Mouse (Mus musculus): Measurements from ENCODE around the gene Tpte.
"Not testable (repeated sequence)": the region's sequence is repeated elsewhere in the genome, so short reads cannot be mapped to it uniquely, and the experiment has no call there.

The Tpte gene

GRCm38 (mm10) chr8:22282999-22283491, at the start of gene Tpte:
Gene Tpte (plus strand): TSS chr8:22283441.
- DNase-seq (ENCODE audit: low spot score) = no peak

GRCm38 (mm10) chr8:22242986-22243385, 40.3 kb upstream of the Tpte start:
- no peak for DNase-seq (ENCODE audit: low spot score)

- DNase-seq (ENCODE audit: low spot score) = no peak
Measured at GRCm38 (mm10) chr8:22245663-22246062, 37.6 kb upstream of the Tpte start.

- peak; percentile 15 for DNase-seq (ENCODE audit: low spot score)
Measured at GRCm38 (mm10) chr8:22247956-22248355, 35.3 kb upstream of the Tpte start.

GRCm38 (mm10) chr8:22249080-22249479, 34.2 kb upstream of the Tpte start:
- DNase-seq (ENCODE audit: low spot score) = no peak

- DNase-seq (ENCODE audit: low spot score) = no peak
Measured at GRCm38 (mm10) chr8:22258946-22259450, 24.2 kb upstream of the Tpte start.

- no peak for DNase-seq (ENCODE audit: low spot score)
Measured at GRCm38 (mm10) chr8:22259531-22259930, 23.7 kb upstream of the Tpte start.

- DNase-seq (ENCODE audit: low spot score) = no peak
Measured at GRCm38 (mm10) chr8:22260091-22260722, 23.0 kb upstream of the Tpte start.

GRCm38 (mm10) chr8:22262267-22262666, 21.0 kb upstream of the Tpte start:
- no peak for DNase-seq (ENCODE audit: low spot score)

GRCm38 (mm10) chr8:22264292-22264691, 18.9 kb upstream of the Tpte start:
- DNase-seq (ENCODE audit: low spot score) = no peak

- DNase-seq (ENCODE audit: low spot score) = no peak
Measured at GRCm38 (mm10) chr8:22264787-22265186, 18.5 kb upstream of the Tpte start.

GRCm38 (mm10) chr8:22265194-22265593, 18.0 kb upstream of the Tpte start:
- DNase-seq (ENCODE audit: low spot score) = no peak

GRCm38 (mm10) chr8:22266809-22267208, 16.4 kb upstream of the Tpte start:
- DNase-seq (ENCODE audit: low spot score) = no peak

GRCm38 (mm10) chr8:22273142-22273541, 10.1 kb upstream of the Tpte start:
- no peak for DNase-seq (ENCODE audit: low spot score)

- no peak for DNase-seq (ENCODE audit: low spot score)
Measured at GRCm38 (mm10) chr8:22274641-22275040, 8.6 kb upstream of the Tpte start.

GRCm38 (mm10) chr8:22302326-22302725, 19.1 kb downstream of the Tpte start:
- DNase-seq (ENCODE audit: low spot score) = no peak

- DNase-seq (ENCODE audit: low spot score) = no peak
Measured at GRCm38 (mm10) chr8:22302896-22303306, 19.7 kb downstream of the Tpte start.

- DNase-seq (ENCODE audit: low spot score) = not testable (repeated sequence)
Measured at GRCm38 (mm10) chr8:22304045-22304444, 20.8 kb downstream of the Tpte start.

GRCm38 (mm10) chr8:22306999-22307398, 23.8 kb downstream of the Tpte start:
- no peak for DNase-seq (ENCODE audit: low spot score)

GRCm38 (mm10) chr8:22311446-22311845, 28.2 kb downstream of the Tpte start:
- no peak for DNase-seq (ENCODE audit: low spot score)

- no peak for DNase-seq (ENCODE audit: low spot score)
Measured at GRCm38 (mm10) chr8:22335426-22335825, 52.2 kb downstream of the Tpte start.

- DNase-seq (ENCODE audit: low spot score) = no peak
Measured at GRCm38 (mm10) chr8:22359359-22359758, 76.1 kb downstream of the Tpte start.

GRCm38 (mm10) chr8:22359882-22360281, 76.6 kb downstream of the Tpte start:
- no peak for DNase-seq (ENCODE audit: low spot score)

- no peak for DNase-seq (ENCODE audit: low spot score)
Measured at GRCm38 (mm10) chr8:22376311-22376710, 93.1 kb downstream of the Tpte start.

Data from left cerebral cortex, adult 11 months (tissue).